Mouse (Mus musculus) retina, postnatal 7 days (tissue): ENCODE data around the gene Gast.
"Not testable (repeated sequence)": the region's sequence is repeated elsewhere in the genome, so short reads cannot be mapped to it uniquely, and the experiment has no call there.

ENCODE experiments used
- DNase-seq: peaks from one replicate; pipeline ENCODE4 v3.0.0-alpha.2; 2012; ENCODE audit warnings: low read depth, low spot score

The Gast gene

DNA sequence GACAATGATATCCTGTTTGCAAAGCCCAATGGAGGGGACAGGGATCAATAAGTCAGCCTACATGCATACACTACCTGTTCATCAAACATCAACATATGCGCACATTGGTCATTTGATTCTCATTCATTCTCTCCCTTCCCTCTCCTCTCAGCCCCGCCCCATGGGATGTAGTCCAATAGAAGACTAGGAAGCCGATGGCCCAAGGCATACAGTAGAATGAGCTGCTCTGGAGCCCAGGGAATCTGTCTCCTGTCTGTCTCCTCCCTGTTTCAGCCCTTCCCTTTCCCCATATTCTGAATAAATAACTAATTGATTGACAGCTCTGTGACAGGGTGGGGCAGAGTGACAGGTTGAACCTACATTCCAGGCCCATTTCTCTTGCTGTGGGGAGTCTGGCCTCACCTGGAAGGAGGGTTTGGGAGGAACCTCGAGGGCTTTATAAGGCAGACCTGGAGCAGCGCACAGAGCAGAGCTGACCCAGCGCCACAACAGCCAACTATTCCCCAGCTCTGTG is at the start of gene Gast:
TSS of gene Gast (plus strand) at position 464 of the 514 bp plus-strand sequence.
- DNase-seq, result no peak

DNA sequence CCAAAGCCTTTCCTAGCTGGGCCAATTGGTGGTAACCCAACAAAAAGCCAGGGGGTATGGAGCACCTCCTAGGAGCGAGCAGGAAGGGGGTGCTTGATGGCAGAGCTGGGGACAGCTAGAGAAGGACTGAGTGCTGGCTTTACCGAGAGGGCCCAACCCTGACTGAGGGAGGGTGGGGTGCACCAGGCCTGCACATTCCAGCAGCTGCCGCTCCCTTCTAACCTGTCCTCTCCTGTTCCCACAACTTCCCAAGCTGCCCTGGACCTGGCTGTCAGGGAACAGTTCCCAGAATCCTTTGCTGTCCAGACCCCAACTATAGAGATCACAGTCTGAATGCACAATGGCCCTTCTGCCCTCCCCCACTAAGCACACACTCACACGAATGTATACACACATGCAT is 49.2 kb upstream of the Gast start:
- no peak for DNase-seq

DNA sequence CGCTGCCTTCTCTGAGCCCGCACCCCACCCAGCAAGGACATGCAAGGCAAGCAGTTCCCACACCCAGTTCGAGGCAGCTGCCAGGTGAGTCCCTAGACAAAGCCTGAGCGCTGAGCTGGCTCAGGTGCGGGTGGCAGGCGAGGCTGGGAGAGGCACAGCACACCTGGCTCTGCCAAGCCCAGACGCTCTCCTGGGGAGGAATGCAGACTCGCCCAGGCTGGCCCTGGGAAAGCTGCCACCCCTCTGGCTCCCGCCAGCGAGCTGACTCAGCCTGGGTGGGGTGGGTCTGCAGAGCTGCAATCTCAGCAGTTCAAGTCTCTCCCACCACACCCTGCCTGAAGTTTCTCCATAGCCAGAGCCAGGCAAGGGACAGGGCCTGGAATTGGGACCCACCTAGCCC is 47.2 kb upstream of the Gast start:
- DNase-seq, result no peak

DNA sequence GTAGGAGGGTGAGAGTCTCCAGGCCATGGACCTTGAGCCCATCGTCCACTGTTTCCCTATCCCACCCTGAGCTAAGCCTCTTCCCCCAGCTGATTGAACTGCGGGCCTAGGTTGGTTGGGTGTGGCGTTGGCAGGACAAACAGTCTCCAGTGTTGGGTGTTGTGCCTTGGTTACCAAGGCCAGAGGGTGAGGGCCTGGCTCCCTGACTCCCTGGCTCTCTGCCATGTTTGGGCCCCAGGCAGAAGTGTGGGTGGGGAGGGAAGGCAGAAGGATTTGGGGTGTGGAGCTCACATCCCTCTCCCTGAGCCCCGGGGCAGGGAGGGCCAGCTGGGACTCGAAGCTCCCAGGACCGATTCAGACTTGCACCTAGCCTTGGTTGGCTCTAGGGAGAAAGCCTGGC is 45.3 kb upstream of the Gast start:
- DNase-seq, result no peak

DNA sequence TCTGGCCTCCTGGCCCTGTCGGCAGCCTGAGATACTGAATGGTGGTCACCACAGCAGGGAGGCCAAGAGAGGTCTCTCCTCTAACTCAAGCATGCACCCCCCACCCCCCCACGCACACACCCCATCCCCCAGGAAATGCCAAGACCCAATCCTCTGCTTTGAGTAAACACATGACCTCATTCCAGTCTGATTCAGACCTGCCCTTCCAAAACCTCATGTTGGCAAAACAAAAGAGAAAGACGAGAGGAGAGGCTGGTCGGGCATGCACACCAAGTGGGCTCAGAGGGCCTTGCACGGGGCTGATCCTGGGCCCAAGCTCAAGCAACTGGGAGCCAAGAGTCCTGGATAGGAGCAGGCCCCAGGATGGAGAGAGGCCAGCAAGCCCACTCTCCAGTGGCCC is 44.0 kb upstream of the Gast start:
- no peak for DNase-seq

DNA sequence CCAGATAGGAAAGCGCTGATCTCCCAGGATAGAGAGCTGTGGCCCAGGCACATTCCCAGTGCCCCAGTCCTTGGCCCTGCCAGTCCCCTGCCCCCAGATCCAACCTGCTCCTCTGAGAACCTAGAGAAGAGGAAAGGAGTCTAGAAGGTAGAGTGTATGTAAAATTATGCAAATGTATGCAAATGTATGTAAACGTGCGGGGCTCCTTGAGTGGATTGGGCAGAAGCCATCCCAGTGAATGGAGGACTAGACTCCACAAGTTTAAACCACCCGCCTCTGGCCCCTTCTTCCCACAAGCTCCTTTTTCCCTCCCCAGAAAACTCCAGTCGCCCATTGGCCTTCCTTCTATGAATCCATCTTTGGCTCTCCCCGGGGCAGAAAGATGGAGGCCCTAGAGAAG is 41.3 kb upstream of the Gast start:
- no peak for DNase-seq

DNA sequence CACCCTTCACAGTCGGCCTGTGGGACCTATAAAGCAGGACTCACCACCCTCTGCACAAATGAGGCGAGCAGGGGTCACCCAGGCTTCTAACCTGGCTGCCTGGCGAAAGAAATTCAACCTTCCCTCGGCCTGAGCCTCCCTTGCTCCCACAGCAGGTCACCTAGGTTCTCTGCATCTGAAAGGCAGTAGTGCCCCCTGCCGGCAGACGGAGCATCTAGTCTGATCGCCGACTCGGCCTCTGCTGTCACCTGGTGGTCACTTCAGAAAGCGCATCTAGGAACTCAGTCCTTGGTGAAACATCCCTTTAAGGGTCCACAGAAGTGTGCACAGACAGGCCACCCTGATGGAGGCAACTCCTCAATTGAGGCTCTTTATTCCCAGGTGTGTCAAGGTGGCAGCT is 38.9 kb upstream of the Gast start:
- DNase-seq, result peak; percentile 87

DNA sequence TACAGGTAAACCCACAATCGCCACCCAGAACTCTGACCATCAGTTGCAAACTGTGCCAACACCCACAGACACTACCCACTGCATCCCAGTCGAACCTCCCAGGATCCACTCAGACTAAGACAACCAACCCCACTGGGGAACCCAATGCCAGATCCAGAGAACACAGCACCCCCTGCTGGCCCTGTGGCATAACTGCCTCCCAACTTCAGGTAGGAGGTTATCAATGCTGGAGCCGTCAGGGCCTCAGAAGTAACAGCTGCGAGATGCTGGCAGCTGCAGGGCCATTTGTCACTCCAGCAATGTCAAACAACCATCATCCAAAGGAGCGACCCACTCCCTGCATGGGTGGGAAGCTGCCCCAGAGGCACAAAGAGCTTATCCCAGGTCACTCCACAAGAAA is 36.4 kb upstream of the Gast start:
- no peak for DNase-seq

DNA sequence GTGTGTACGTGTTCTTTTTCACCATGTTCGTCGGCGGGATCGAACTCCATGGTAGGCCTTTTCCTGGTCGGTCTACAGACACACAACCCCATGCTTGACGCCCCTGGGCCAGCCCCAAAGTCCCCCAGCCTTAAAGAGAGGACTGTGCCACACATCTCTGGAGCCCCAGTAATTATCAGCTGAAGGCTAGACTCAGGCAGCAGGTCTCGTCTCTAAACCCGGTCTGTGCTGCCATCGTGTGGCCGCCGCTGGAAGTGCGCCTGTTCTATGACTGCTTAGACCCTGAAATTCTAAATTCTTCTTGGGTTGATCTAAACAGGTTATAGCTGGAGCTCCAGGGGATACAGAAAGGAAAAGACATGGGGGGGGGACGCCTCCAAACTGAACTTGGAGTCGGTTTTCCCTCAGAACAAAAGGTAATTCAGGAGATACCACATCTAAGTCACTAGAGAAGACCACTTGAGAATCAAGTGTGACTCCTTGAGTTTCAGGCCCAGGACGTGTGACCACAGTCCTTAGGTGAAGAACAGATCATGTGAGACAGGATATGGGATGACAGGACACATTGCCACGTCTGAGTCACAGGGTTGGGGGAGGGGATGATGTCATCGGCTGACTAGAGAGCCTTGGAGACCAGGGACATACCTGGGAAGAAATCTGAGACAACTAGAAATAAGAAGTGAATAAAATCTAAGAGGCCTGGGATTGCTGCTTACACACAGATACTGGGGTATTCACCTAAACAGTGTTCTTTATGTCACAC is 35.8 kb upstream of the Gast start:
- DNase-seq, result peak; percentile 59

DNA sequence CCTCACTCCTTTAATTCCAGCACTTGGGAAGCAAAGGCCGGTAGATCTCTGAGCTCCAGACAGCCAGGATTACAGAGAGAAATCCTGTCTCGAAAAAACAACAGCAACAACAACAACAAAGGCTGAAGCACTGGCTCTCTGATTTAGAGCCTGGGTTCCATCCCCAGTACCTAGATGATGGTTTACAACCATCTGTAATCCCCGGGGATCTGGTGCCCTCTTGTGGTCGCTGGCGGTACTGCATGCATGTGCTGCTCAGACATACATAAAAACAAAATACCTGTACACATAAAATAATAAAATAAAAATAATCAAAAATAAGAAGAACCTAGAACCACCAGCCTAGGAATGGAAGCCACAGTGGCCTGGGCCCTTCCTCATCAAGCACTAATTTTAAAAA is 33.9 kb upstream of the Gast start:
- peak; percentile 48 for DNase-seq

DNA sequence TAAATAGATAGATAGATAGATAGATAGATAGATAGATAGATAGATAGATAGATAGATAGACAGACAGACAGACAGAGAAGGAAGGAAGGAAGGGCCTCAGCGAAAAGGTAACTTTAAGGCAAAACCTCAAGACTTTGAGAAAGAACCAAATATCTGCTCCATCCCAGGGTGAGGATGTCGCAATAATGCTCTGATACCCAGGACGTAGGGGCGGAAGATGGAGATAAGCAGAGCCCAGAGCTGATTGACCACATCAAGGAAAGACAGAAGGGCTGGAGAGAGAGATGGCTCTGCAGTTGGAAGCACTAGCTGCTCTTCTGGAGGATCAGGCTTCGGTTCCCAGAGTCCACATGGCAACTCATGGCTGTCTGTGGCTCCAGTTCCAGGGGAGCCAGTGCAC is 32.9 kb upstream of the Gast start:
- no peak for DNase-seq

DNA sequence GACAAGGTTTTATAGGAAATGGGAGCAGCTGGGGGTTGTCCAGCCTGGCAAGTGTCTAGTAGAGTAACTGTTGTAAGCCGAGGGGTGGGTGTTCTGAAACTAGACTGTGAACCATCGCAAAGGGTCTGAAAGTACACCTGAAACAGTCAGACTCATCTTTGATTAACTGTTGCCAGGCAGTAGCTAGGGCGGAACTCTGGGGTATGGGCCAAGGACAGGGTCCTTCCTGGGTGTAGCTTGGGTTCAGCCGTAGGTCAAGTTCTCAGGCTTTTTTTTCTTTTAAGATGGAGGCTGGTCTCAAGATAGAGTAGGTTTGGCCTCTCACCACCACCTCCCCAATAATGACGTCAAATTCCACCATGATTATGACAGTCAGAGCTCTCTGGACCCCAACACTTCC is 26.3 kb upstream of the Gast start:
- no peak for DNase-seq

DNA sequence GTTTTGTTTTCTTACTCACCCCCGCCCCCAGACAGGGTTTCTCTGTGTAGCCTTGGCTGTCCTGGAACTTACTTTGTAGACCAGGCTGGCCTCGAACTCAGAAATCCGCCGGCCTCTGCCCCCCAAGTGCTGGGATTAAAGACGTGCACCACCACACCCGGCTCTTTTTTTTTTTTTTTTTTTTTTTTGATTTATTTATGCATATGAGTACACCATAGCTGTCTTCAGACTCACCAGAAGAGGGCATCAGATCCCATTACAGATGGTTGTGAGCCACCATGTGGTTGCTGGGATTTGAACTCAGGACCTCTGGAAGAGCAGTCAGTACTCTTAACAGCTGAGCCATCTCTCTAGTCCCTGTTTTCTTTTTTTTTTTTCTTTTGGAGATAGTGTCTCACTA is 25.5 kb upstream of the Gast start:
- DNase-seq, result not testable (repeated sequence)

DNA sequence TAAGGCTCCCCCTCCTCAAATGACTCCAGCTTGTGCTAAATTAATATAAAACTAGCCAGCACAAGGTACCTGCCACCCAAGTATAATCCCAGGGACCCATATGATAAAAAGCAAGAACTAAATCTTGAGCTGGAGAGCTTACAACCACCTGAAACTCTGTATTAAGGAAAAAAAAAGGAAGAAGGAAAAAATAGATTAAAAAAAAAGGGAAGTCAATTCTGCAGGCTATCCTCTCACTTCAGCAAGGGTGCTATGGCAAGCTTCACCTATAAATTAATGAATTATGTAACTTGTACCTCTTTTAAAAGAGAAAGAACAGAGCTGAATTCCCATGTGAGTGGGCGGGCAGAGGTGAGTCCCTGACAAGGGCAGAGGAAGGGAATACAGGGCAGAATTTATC is 22.6 kb upstream of the Gast start:
- no peak for DNase-seq

DNA sequence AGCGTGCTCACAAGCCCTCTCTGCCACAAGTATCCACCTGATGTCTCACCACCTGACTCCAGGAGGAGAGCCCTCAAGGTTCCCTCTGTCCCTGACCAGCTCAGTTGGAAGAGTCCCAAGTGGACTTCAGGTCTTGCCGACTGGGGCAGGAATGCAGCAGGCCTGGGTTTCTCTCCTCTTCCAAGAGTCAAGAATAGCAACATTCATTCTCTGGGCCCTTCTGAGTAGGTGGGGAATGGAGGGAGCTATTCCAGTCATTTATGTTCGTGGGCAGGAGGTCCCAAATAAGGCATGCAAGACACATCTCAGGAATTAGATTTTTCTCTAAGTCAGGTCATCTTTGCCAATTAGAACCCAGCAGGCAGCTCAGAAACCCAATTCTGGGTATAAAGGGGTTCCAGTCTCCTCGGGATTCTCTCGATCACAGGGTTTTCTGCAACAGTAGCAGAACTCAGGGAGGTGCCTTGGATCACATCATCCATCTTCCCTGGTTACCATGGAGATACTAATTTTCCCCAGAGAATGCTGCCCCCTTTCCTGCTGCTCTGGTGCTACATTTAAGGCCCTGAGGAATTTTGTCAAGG is 22.0 kb upstream of the Gast start:
- DNase-seq, result no peak

DNA sequence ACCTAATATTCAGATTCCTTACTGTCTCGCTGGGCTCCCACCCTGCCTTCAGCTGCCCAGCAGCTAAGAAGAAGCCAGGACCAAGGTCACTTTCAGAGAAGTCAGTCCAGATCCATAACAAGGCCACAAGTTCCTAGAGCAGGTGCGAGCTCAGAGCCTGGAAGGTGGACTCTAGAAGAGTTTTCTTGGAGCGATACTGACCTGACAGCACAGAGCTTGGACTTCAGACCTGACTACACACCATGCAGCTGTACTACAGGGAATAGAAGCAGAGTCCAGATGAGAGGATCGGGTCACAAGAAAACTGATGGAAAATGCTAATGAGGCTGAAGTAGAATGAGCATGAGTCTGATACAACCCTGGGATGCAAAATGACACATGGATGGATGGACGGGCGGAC is 20.8 kb upstream of the Gast start:
- no peak for DNase-seq

DNA sequence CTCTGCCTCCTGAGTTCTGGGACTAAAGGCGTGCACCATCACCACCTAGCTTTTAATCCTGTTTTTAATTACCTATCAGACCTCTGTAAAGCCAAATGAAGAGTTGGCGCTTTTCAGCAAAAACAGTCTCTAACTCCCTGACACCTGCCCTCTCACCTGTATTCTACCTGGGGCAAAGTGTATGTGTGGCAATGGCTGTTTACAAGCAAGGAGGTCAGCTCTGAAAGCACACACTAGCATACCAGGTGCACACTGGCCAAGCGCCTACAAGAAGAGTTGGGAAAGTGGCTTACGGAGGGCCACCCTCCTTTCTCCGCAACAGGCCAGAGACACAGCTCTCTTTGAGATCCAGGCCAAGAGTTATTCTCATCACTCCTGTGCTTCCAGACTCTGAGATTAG is 18.8 kb upstream of the Gast start:
- no peak for DNase-seq

DNA sequence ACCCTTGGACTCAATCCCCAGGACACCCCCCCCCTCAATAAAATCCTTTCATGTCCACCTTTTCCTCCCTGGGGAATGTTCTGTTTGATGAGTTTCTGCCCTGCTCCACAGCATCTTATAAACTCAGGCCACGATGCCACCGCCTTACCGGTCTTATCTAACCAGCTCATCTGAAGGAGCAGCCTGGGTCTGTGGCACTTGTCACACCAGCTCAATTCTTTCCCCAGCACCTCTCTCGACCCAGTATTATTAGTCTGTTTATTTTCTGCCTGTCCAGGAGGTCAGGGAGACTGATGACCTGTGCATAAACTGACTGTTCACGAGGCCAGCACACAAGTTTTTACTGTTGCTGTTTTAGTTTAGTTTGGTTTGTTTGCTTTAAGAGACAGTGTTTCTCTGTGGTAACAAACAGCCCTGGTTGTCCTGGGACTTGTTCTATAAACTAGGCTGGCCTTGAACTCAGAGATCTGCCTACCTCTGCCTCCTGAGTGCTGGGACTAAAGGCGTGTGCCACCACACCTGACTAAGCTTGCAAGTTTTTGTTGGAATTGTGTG is 16.3 kb upstream of the Gast start:
- DNase-seq, result no peak

DNA sequence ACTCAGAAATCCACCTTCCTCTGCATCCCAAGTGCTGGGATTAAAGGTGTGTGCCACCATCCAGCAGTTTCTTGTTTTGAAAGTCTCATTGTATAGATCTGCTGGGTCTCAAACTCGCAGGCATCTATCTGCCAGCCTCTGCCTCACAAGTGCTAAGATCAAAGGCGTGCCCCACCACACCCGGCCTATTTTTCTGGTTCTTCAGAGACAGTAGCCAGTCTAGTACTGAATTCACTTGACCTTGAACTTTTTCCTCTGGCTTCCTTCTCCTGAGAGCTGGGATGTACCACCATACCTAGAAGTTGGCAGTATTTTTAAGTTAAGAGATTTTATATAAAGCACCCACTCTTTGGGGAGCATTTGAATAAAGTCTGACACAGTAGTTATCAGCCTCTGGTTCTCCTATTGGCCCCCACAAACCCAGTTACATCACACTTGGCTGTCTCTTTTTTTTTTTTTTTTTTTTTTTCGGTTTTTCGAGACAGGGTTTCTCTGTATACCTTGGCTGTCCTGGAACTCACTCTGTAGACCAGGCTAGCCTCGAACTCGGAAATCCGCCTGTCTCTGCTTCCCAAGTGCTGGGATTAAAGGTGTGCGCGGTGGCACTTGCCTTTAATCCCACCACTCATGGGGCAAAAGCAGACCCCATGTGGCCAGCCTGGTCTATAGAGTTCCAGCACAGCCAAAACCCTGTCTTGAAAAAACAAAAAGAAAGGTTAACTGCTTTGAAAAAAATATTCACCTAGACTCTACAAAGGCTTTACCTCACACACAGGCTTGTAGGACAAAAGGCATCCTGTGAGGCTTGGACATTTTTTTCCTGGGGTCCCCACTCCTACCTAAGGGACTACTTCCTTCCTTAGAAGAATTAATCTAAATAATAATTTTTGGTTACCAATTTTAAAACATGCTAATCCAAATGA is 15.4 kb upstream of the Gast start:
- no peak for DNase-seq

DNA sequence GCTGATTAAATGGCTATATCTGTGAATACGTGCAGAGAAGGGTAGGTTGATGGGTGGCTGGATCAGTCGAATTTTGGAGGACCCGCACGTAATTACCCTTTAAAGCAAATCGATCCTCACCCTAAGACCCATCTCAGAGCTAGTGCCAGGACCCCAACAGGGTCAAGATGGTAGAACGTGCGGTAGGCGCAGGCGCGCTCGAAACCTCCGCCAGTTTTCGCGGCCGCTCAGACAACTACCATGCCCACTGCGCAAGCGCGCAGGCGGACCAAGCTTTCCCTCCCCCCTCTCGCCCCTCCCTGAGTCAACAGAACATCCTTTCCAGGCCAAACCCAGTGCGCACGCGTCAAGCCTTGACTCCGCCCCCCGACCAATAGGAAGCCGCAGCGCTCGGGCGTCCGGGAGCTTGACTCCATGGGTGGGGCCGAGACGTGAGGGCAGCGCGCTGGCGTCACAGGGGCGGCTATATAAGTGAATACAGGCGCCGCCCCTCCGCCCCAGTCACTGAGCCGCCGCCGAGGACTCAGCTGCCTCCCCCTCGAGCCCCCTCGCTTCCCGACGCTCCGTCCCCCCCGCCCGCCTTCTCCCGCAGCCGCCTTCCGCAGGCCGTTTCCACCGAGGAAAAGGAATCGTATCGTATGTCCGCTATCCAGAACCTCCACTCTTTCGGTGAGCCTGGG is 14.6 kb upstream of the Gast start, which contains the start of gene Eif1:
TSS of gene Eif1 (plus strand) at position 394 of the 680 bp plus-strand sequence.
- peak; percentile 100 for DNase-seq

DNA sequence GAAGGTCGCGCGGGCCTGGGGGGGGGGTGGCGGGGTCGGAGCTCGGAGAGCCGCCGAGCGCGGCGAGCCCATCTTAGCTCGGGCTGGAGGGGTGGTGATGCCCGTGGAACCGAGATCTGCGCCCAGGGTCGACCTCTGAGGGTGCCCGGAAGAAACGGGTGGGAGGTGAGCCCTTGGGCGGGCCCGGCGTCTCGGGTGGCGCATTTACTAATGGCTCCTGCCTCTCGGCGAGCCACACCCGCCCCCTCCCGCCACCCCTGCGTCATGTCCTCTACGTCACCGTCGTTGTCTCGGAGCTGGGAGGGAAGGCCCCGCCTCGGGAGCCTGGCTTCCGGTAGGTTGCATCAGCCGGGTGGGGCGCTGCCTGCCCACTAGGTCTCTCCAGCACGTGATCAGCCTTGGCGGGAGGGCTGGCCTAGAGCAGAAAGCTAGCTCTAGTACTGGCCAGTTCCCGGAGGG is 14.0 kb upstream of the Gast start:
- DNase-seq, result peak; percentile 94
